Mouse (Mus musculus) C2C12 (cell line): ENCODE measurements around the gene Nxpe2. TPM values are rescaled to one million over a fixed set of nuclear protein-coding genes. Genes with fewer than 3 reads are reported as not detected.

Experiments used
- H3K27me3 ChIP-seq: one replicate; pipeline ENCODE4 v1.6.1; 2011; ENCODE audit not compliant: control insufficient read depth, insufficient read depth, insufficient read length
- H3K36me3 ChIP-seq: one replicate; pipeline ENCODE4 v1.6.1; 2011; ENCODE audit not compliant: control insufficient read depth, insufficient read depth
- H3K4me3 ChIP-seq: one replicate; pipeline ENCODE4 v1.5.1; 2011; ENCODE audit warnings: mild to moderate bottlenecking, control low read depth; ENCODE audit not compliant: poor library complexity, insufficient read depth, severe bottlenecking
- H3K79me2 ChIP-seq: one replicate; pipeline ENCODE4 v1.6.1; 2011; ENCODE audit not compliant: control insufficient read depth, insufficient read depth
- H3K79me3 ChIP-seq: one replicate; pipeline ENCODE4 v1.6.1; 2011; ENCODE audit warnings: low read depth, control low read depth
- H3ac ChIP-seq: one replicate; pipeline ENCODE3; 2011; ENCODE audit warnings: low read depth; ENCODE audit not compliant: control insufficient read depth, insufficient read length
- CEBPB ChIP-seq: IDR thresholded peaks from one replicate; pipeline ENCODE4 v1.6.1; 2011; ENCODE audit warnings: low read depth, mild to moderate bottlenecking, control low read depth, moderate library complexity
- CTCF ChIP-seq: IDR thresholded peaks from one replicate; pipeline ENCODE4 v1.5.1; 2011; ENCODE audit not compliant: control insufficient read depth, insufficient read depth, insufficient read length
- FOSL1 ChIP-seq: IDR thresholded peaks from one replicate; pipeline ENCODE4 v1.8.0; 2011; ENCODE audit warnings: mild to moderate bottlenecking, low read length; ENCODE audit not compliant: poor library complexity, insufficient read depth, severe bottlenecking
- MAX ChIP-seq: IDR thresholded peaks from one replicate; pipeline ENCODE4 v1.6.1; 2011; ENCODE audit warnings: mild to moderate bottlenecking, control low read depth
- MYOD1 ChIP-seq: IDR thresholded peaks from one replicate; pipeline ENCODE4 v1.6.1; 2011; ENCODE audit warnings: low read depth; ENCODE audit not compliant: control insufficient read depth, insufficient read length
- MYOG ChIP-seq: IDR thresholded peaks from one replicate; pipeline ENCODE4 v1.6.1; 2011; ENCODE audit not compliant: control insufficient read depth, insufficient read length; ENCODE audit errors: extremely low read depth
- USF1 ChIP-seq: IDR thresholded peaks from one replicate; pipeline ENCODE4 v1.6.1; 2011; ENCODE audit warnings: low read depth, mild to moderate bottlenecking, control low read depth, moderate library complexity
- polyA plus RNA-seq: library from polyadenylated mRNA; unstranded; fragments of >200 nt; fragmentation: generic; extraction: Trizol; gene quantifications from one replicate; pipeline ENCODE4 v1.2.1, GENCODE M21; 2012; ENCODE audit warnings: missing spikeins

The Nxpe2 gene
- polyA plus RNA-seq, 1 experiment = not detected

DNA sequence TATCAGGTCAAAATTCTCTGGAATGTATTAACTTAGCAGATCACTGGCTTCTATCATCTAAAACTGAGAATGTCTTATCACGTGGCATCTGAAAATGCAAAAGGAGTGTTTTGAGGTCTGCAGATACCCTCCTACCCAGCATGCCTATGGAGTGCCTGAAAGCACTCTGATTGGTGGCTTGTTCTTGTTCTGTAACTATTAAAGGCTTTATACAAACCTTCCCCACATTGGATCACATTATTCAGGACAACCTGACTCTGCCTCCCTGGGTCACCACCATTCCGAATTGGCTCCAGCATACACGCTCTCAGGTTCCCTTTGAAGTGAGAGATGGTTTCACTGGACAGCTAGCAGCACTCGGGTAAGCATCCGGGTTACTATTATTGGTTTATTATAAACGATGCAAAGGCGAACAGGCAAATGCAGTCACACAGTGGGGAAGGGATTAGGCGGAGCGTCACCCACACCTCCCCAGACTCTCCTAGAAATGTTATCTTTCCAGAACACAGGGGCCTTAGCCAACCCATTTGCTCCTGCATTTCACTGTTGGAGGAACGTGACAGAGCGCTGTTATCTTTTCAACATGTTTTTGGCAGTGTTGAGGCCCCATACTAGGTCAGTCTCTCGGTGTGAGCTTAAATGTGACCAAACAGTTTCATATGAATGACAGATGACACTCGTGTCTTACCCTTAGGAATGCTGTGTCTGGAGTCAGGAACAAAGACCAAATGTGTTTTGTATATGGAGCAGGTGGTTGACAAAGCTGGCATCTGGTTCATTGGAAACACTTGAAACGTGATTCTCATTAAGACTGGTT is 8.8 kb upstream of the Nxpe2 start:
- no peaks in the 10 kb centered on the region for H3K79me3 ChIP-seq
- no peak overlapping the region for H3ac ChIP-seq
- no peaks in the 10 kb centered on the region for H3K36me3 ChIP-seq
- no peaks in the 10 kb centered on the region for H3K27me3 ChIP-seq
- no peak for TF ChIP-seq FOSL1
- H3K79me2 ChIP-seq = no peaks in the 10 kb centered on the region
- H3K4me3 ChIP-seq = no peak overlapping the region

DNA sequence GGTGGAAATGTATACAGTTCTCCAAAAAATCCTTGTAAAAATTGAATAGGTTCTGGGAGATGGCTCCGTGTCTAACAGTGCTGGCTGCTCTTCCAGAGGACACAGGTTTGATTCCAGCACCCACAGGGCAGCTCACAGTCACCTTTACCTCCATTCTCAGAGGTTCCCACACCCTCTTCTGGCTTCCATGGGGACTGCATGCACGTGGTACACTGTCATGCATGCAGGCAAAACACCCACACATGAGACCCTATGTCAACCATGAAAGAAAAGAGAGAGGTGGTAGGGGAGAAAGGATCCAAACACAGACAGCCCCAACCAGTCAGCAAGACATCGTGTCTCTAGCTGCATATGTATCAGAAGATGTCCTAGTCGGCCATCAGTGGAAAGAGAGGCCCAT is 7.6 kb upstream of the Nxpe2 start:
- H3K36me3 ChIP-seq = no peaks in the 10 kb centered on the region
- H3ac ChIP-seq = no peak overlapping the region
- H3K79me3 ChIP-seq = no peaks in the 10 kb centered on the region
- TF ChIP-seq MYOD1 = no peak
- no peak for TF ChIP-seq CEBPB
- TF ChIP-seq USF1 = no peak
- TF ChIP-seq CTCF = no peak
- no peak for TF ChIP-seq MYOG
- no peak for TF ChIP-seq MAX
- TF ChIP-seq FOSL1 = no peak
- no peaks in the 10 kb centered on the region for H3K79me2 ChIP-seq
- no peaks in the 10 kb centered on the region for H3K27me3 ChIP-seq
- no peak overlapping the region for H3K4me3 ChIP-seq

DNA sequence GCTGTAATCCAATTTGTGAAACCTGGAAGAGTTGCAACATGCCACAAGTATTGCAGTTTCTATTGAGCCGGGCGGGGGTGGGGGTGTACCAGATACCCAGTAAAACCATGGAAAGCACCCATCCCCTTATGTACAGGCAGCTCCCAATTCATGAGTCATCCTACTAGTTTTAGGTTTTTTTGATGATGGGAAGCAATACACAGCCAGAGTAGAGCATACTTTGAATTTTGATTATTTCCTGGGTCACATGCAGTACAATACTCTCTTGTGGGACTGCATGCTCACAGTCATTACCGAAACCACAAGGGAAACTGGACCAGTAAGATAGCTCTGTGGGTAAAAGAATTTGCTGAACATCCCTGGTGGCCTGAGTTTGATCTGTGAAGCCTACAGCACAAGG is 3.8 kb upstream of the Nxpe2 start:
- TF ChIP-seq FOSL1 = no peak
- no peak overlapping the region for H3ac ChIP-seq
- H3K79me2 ChIP-seq = no peaks in the 10 kb centered on the region
- H3K36me3 ChIP-seq = no peaks in the 10 kb centered on the region
- H3K4me3 ChIP-seq = no peak overlapping the region
- H3K27me3 ChIP-seq = no peaks in the 10 kb centered on the region
- H3K79me3 ChIP-seq = no peaks in the 10 kb centered on the region

DNA sequence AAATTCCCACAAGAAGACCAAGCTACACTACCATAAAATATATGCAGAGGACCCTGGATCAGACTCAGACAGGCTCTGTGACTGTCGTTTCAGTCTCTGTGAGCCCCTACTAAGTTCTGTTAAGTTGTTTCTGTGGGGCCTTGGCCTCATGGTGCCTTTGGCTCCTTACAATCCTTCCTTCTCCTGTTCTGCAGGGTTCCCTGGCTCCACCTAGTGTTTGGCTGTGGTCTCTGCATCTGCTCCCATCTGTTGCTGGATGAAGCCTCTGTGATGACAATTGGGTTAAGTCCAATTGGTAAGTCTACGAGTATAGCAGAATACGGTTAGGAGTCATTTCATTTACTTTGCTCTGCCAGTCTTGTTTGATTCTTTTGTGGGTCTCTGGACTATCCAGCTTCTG is 1.5 kb upstream of the Nxpe2 start:
- no peaks in the 10 kb centered on the region for H3K27me3 ChIP-seq
- H3ac ChIP-seq = no peak overlapping the region
- no peak overlapping the region for H3K4me3 ChIP-seq
- H3K79me3 ChIP-seq = no peaks in the 10 kb centered on the region
- H3K36me3 ChIP-seq = no peaks in the 10 kb centered on the region
- no peaks in the 10 kb centered on the region for H3K79me2 ChIP-seq
- TF ChIP-seq USF1 (no peak), FOSL1 (no peak), MYOD1 (no peak), MAX (no peak), CTCF (no peak), CEBPB (no peak), MYOG (no peak)

DNA sequence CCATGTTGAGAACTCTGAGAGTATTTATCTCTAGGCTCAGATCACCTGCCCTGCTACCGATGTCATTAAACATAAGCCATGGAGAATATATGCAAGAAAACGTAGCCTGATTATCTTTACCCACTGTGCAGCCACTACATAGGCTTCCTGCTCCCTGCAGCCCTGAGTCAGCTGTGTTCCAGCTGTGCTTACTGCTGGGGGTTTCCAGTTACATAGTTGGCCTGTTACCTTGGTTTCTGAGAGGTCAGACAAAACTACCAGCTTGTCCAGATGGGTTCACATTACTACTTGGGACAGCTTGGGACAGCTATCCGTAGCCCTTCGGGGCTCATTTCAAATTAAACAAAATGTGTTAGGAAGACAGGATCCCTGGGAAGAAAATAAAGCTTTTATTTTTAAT is 868 bp upstream of the Nxpe2 start:
- Histone ChIP-seq H3ac (no peak overlapping the region), H3K79me3 (no peaks in the 10 kb centered on the region), H3K27me3 (no peaks in the 10 kb centered on the region), H3K4me3 (no peak overlapping the region), H3K36me3 (no peaks in the 10 kb centered on the region), H3K79me2 (no peaks in the 10 kb centered on the region)
- no peak for TF ChIP-seq MYOD1
- TF ChIP-seq CEBPB = no peak
- no peak for TF ChIP-seq FOSL1
- no peak for TF ChIP-seq CTCF

DNA sequence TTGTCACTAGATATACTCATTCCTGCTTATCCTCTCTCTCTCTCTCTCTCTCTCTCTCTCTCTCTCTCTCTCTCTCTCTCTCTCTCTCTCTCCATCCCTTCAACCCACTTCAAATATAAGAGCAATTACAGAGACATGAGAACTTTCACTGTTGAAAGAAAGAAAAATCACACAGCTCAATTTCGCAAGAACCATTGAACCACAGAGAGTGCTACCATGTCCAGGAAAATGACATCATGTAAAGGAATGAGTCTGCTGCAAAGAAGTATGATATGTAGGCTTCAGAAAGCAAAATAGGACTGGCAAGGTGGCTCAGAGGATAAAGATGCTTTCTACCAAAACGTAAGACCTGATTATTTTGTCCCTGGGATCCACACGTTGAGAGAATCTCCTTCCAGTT is 7.4 kb downstream of the Nxpe2 start:
- TF ChIP-seq MAX (no peak), CEBPB (no peak), MYOG (no peak), USF1 (no peak), FOSL1 (no peak), MYOD1 (no peak), CTCF (no peak)
- Histone ChIP-seq H3ac (no peak overlapping the region), H3K36me3 (no peaks in the 10 kb centered on the region), H3K27me3 (no peaks in the 10 kb centered on the region), H3K79me2 (no peaks in the 10 kb centered on the region), H3K79me3 (no peaks in the 10 kb centered on the region), H3K4me3 (no peak overlapping the region)
